Mouse (Mus musculus): ENCODE measurements at regions not wholly inside any gene's neighbourhood (a gene's known extent, or its start where the extent isn't known, plus 50 kb on each side); places are given as distances from the start of the nearest gene placed in this dataset.

- Histone ChIP-seq H3K4me3 (ENCODE audit: insufficient read depth, low read length) (no peak overlapping the region), H3K27ac (ENCODE audit: insufficient read depth, low read length) (no peak overlapping the region), H3K4me1 (ENCODE audit: control insufficient read depth, insufficient read depth, low read length) (no peaks in the 10 kb centered on the region)
- no peak for TF ChIP-seq CTCF (IDR thresholded peaks at IDR 0.05; ENCODE audit: extremely low read depth, insufficient read depth, low read length)
- no peak for TF ChIP-seq POLR2A (IDR thresholded peaks at IDR 0.05; ENCODE audit: extremely low read depth, insufficient read depth, low read length)
Measured at GRCm38 (mm10) chr1:186478428-186479238, 227.2 kb downstream of the Tgfb2 start.

GRCm38 (mm10) chr1:186474844-186475243 is 230.9 kb downstream of the Tgfb2 start:
- H3K4me1 ChIP-seq (ENCODE audit: control insufficient read depth, insufficient read depth, low read length): no peaks in the 10 kb centered on the region
- no peak for TF ChIP-seq POLR2A (IDR thresholded peaks at IDR 0.05; ENCODE audit: extremely low read depth, insufficient read depth, low read length)
- no peak for TF ChIP-seq CTCF (IDR thresholded peaks at IDR 0.05; ENCODE audit: extremely low read depth, insufficient read depth, low read length)
- no peak overlapping the region for H3K4me3 ChIP-seq (ENCODE audit: insufficient read depth, low read length)
- H3K27ac ChIP-seq (ENCODE audit: insufficient read depth, low read length): no peak overlapping the region

GRCm38 (mm10) chr1:186474385-186474784 is 231.4 kb downstream of the Tgfb2 start:
- TF ChIP-seq POLR2A (IDR thresholded peaks at IDR 0.05; ENCODE audit: extremely low read depth, insufficient read depth, low read length) (no peak), CTCF (IDR thresholded peaks at IDR 0.05; ENCODE audit: extremely low read depth, insufficient read depth, low read length) (no peak)
- H3K4me3 ChIP-seq (ENCODE audit: insufficient read depth, low read length): no peak overlapping the region
- no peaks in the 10 kb centered on the region for H3K4me1 ChIP-seq (ENCODE audit: control insufficient read depth, insufficient read depth, low read length)
- H3K27ac ChIP-seq (ENCODE audit: insufficient read depth, low read length): no peak overlapping the region

- H3K27ac ChIP-seq (ENCODE audit: insufficient read depth, low read length): no peak overlapping the region
- H3K4me1 ChIP-seq (ENCODE audit: control insufficient read depth, insufficient read depth, low read length): no peaks in the 10 kb centered on the region
- no peak overlapping the region for H3K4me3 ChIP-seq (ENCODE audit: insufficient read depth, low read length)
- TF ChIP-seq CTCF (IDR thresholded peaks at IDR 0.05; ENCODE audit: extremely low read depth, insufficient read depth, low read length): no peak
- no peak for TF ChIP-seq POLR2A (IDR thresholded peaks at IDR 0.05; ENCODE audit: extremely low read depth, insufficient read depth, low read length)
Measured at GRCm38 (mm10) chr1:186472955-186473354, 232.8 kb downstream of the Tgfb2 start.

GRCm38 (mm10) chr1:186465526-186465925 is 240.3 kb downstream of the Tgfb2 start:
- no peak overlapping the region for H3K4me3 ChIP-seq (ENCODE audit: insufficient read depth, low read length)
- H3K27ac ChIP-seq (ENCODE audit: insufficient read depth, low read length): no peak overlapping the region
- TF ChIP-seq CTCF (IDR thresholded peaks at IDR 0.05; ENCODE audit: extremely low read depth, insufficient read depth, low read length) (no peak), POLR2A (IDR thresholded peaks at IDR 0.05; ENCODE audit: extremely low read depth, insufficient read depth, low read length) (no peak)
- H3K4me1 ChIP-seq (ENCODE audit: control insufficient read depth, insufficient read depth, low read length): no peaks in the 10 kb centered on the region

GRCm38 (mm10) chr1:186460742-186461141 is 245.0 kb downstream of the Tgfb2 start:
- no peaks in the 10 kb centered on the region for H3K4me1 ChIP-seq (ENCODE audit: control insufficient read depth, insufficient read depth, low read length)
- no peak for TF ChIP-seq CTCF (IDR thresholded peaks at IDR 0.05; ENCODE audit: extremely low read depth, insufficient read depth, low read length)
- TF ChIP-seq POLR2A (IDR thresholded peaks at IDR 0.05; ENCODE audit: extremely low read depth, insufficient read depth, low read length): no peak
- no peak overlapping the region for H3K4me3 ChIP-seq (ENCODE audit: insufficient read depth, low read length)
- no peak overlapping the region for H3K27ac ChIP-seq (ENCODE audit: insufficient read depth, low read length)

- Histone ChIP-seq H3K4me3 (ENCODE audit: insufficient read depth, low read length) (no peak overlapping the region), H3K27ac (ENCODE audit: insufficient read depth, low read length) (no peak overlapping the region), H3K4me1 (ENCODE audit: control insufficient read depth, insufficient read depth, low read length) (no peaks in the 10 kb centered on the region; the same call in 1 of the 2 replicates)
- no peak for TF ChIP-seq POLR2A (IDR thresholded peaks at IDR 0.05; ENCODE audit: extremely low read depth, insufficient read depth, low read length)
- TF ChIP-seq CTCF (IDR thresholded peaks at IDR 0.05; ENCODE audit: extremely low read depth, insufficient read depth, low read length): no peak
Measured at GRCm38 (mm10) chr1:186458099-186458637, 247.6 kb downstream of the Tgfb2 start.

GRCm38 (mm10) chr1:186457098-186457497 is 248.7 kb downstream of the Tgfb2 start:
- Histone ChIP-seq H3K27ac (ENCODE audit: insufficient read depth, low read length) (no peak overlapping the region), H3K4me3 (ENCODE audit: insufficient read depth, low read length) (no peak overlapping the region), H3K4me1 (ENCODE audit: control insufficient read depth, insufficient read depth, low read length) (no peaks in the 10 kb centered on the region; the same call in 1 of the 2 replicates)
- no peak for TF ChIP-seq POLR2A (IDR thresholded peaks at IDR 0.05; ENCODE audit: extremely low read depth, insufficient read depth, low read length)
- no peak for TF ChIP-seq CTCF (IDR thresholded peaks at IDR 0.05; ENCODE audit: extremely low read depth, insufficient read depth, low read length)

GRCm38 (mm10) chr1:186456131-186456530 is 249.7 kb downstream of the Tgfb2 start:
- Histone ChIP-seq H3K4me3 (ENCODE audit: insufficient read depth, low read length) (no peak overlapping the region), H3K4me1 (ENCODE audit: control insufficient read depth, insufficient read depth, low read length) (no peaks in the 10 kb centered on the region; the same call in 1 of the 2 replicates), H3K27ac (ENCODE audit: insufficient read depth, low read length) (no peak overlapping the region)
- TF ChIP-seq CTCF (IDR thresholded peaks at IDR 0.05; ENCODE audit: extremely low read depth, insufficient read depth, low read length) (0 out of 2 replicates have a peak, but pooled peaks have one; percentile 8), POLR2A (IDR thresholded peaks at IDR 0.05; ENCODE audit: extremely low read depth, insufficient read depth, low read length) (no peak)

- H3K4me3 ChIP-seq (ENCODE audit: insufficient read depth, low read length): no peak overlapping the region
- TF ChIP-seq POLR2A (IDR thresholded peaks at IDR 0.05; ENCODE audit: extremely low read depth, insufficient read depth, low read length) (no peak), CTCF (IDR thresholded peaks at IDR 0.05; ENCODE audit: extremely low read depth, insufficient read depth, low read length) (no peak)
- no peaks in the 10 kb centered on the region; the same call in 1 of the 2 replicates for H3K4me1 ChIP-seq (ENCODE audit: control insufficient read depth, insufficient read depth, low read length)
- H3K27ac ChIP-seq (ENCODE audit: insufficient read depth, low read length): no peak overlapping the region
Measured at GRCm38 (mm10) chr1:186455177-186455660, 250.6 kb downstream of the Tgfb2 start.

All from cortical plate, adult 2 months (tissue).